Mouse (Mus musculus) erythroblast, embryonic 14.5 days (primary cell): Measurements from ENCODE around the gene Cnnm1. TPM values are rescaled to one million over a fixed set of nuclear protein-coding genes. Genes with fewer than 3 reads are reported as not detected.

Experiments used
- H3K27me3 ChIP-seq: 2 replicates; pipeline ENCODE4 v1.6.1; 2012; ENCODE audit warnings: inconsistent platforms; ENCODE audit not compliant: control insufficient read depth
- H3K36me3 ChIP-seq: 2 replicates; pipeline ENCODE4 v1.6.1; 2012; ENCODE audit warnings: mild to moderate bottlenecking, inconsistent platforms; ENCODE audit not compliant: control insufficient read depth
- H3K4me1 ChIP-seq: 2 replicates; pipeline ENCODE4 v1.6.1; 2012; ENCODE audit warnings: inconsistent platforms; ENCODE audit not compliant: control insufficient read depth
- H3K4me3 ChIP-seq: replicated peaks from 2 replicates; pipeline ENCODE3; 2012; ENCODE audit warnings: moderate library complexity, mild to moderate bottlenecking, inconsistent platforms
- H3K9me3 ChIP-seq: 2 replicates; pipeline ENCODE4 v1.6.1; 2012; ENCODE audit warnings: low read length, inconsistent platforms, mixed read lengths; ENCODE audit not compliant: control insufficient read depth
- GATA1 ChIP-seq: IDR thresholded peaks from 2 replicates; pipeline ENCODE4 v1.6.1; 2012; ENCODE audit warnings: low read length, inconsistent platforms, mixed read lengths
- TAL1 ChIP-seq: IDR thresholded peaks from 3 replicates; pipeline ENCODE4 v1.6.1; 2012; ENCODE audit warnings: low read length, inconsistent platforms, mixed read lengths
- polyA plus RNA-seq: library from polyadenylated mRNA; stranded (reverse); fragments of >175 nt; gene quantifications from 2 replicates; pipeline ENCODE4 v1.2.3, GENCODE M21; 2012

The Cnnm1 gene
- polyA plus RNA-seq, 1 experiment: not detected

- Histone ChIP-seq H3K4me3 (no peak overlapping the region), H3K36me3 (peaks cover 17% of the 10 kb centered on the region), H3K27me3 (no peaks in the 10 kb centered on the region), H3K9me3 (no peaks in the 10 kb centered on the region), H3K4me1 (peaks cover 48% of the 10 kb centered on the region)
- TF ChIP-seq GATA1 (no peak), TAL1 (no peak)
Observed at GRCm38 (mm10) chr19:43521996-43522395, 81.8 kb downstream of the Cnnm1 start.

- peaks cover 11% of the 10 kb centered on the region for H3K36me3 ChIP-seq
- no peaks in the 10 kb centered on the region for H3K27me3 ChIP-seq
- H3K9me3 ChIP-seq: no peaks in the 10 kb centered on the region
- no peak for TF ChIP-seq TAL1
- H3K4me3 ChIP-seq: peak overlapping the region; percentile 76
- peaks cover 48% of the 10 kb centered on the region for H3K4me1 ChIP-seq
Observed at GRCm38 (mm10) chr19:43523551-43523950, 83.3 kb downstream of the Cnnm1 start.

- Histone ChIP-seq H3K27me3 (no peaks in the 10 kb centered on the region), H3K4me1 (peaks cover 45% of the 10 kb centered on the region), H3K36me3 (peaks cover 5% of the 10 kb centered on the region), H3K9me3 (no peaks in the 10 kb centered on the region), H3K4me3 (peak within 1 kb of the TSS; percentile 76)
- no peak for TF ChIP-seq TAL1
- TF ChIP-seq GATA1: peak; percentile 95
Observed at GRCm38 (mm10) chr19:43524187-43525103, 84.2 kb downstream of the Cnnm1 start, which contains the start of gene Got1. Gene Got1 (minus strand): TSS chr19:43524605.

- no peaks in the 10 kb centered on the region for H3K27me3 ChIP-seq
- peaks cover 43% of the 10 kb centered on the region for H3K4me1 ChIP-seq
- peaks cover 2% of the 10 kb centered on the region; the same call in 1 of the 2 replicates for H3K36me3 ChIP-seq
- H3K9me3 ChIP-seq: no peaks in the 10 kb centered on the region
- no peak for TF ChIP-seq GATA1
- TF ChIP-seq TAL1: no peak
- H3K4me3 ChIP-seq: peak overlapping the region; percentile 76
Observed at GRCm38 (mm10) chr19:43525104-43525482, 84.9 kb downstream of the Cnnm1 start.

GRCm38 (mm10) chr19:43525566-43525965, 85.3 kb downstream of the Cnnm1 start:
- no peak for TF ChIP-seq GATA1
- no peak for TF ChIP-seq TAL1
- peaks cover 44% of the 10 kb centered on the region for H3K4me1 ChIP-seq
- no peaks in the 10 kb centered on the region for H3K9me3 ChIP-seq
- H3K27me3 ChIP-seq: no peaks in the 10 kb centered on the region
- peak overlapping the region; percentile 76 for H3K4me3 ChIP-seq
- H3K36me3 ChIP-seq: peaks cover 2% of the 10 kb centered on the region; the same call in 1 of the 2 replicates

GRCm38 (mm10) chr19:43526025-43526424, 85.8 kb downstream of the Cnnm1 start:
- H3K9me3 ChIP-seq: no peaks in the 10 kb centered on the region
- H3K27me3 ChIP-seq: no peaks in the 10 kb centered on the region
- TF ChIP-seq TAL1 (no peak), GATA1 (no peak)
- peaks cover 39% of the 10 kb centered on the region for H3K4me1 ChIP-seq
- H3K36me3 ChIP-seq: peaks cover 2% of the 10 kb centered on the region; the same call in 1 of the 2 replicates
- no peak overlapping the region for H3K4me3 ChIP-seq

- no peak for TF ChIP-seq TAL1
- TF ChIP-seq GATA1: no peak
- Histone ChIP-seq H3K4me1 (peaks cover 32% of the 10 kb centered on the region), H3K4me3 (no peak overlapping the region), H3K36me3 (no peaks in the 10 kb centered on the region), H3K27me3 (no peaks in the 10 kb centered on the region), H3K9me3 (no peaks in the 10 kb centered on the region)
Observed at GRCm38 (mm10) chr19:43527131-43527530, 86.9 kb downstream of the Cnnm1 start.

GRCm38 (mm10) chr19:43528056-43528587, 87.9 kb downstream of the Cnnm1 start:
- Histone ChIP-seq H3K9me3 (no peaks in the 10 kb centered on the region), H3K4me3 (no peak overlapping the region), H3K27me3 (no peaks in the 10 kb centered on the region), H3K4me1 (peaks cover 26% of the 10 kb centered on the region), H3K36me3 (no peaks in the 10 kb centered on the region)
- TF ChIP-seq GATA1: no peak
- no peak for TF ChIP-seq TAL1

- Histone ChIP-seq H3K4me1 (peaks cover 9% of the 10 kb centered on the region), H3K27me3 (no peaks in the 10 kb centered on the region), H3K9me3 (no peaks in the 10 kb centered on the region), H3K4me3 (peak overlapping the region; percentile 12), H3K36me3 (no peaks in the 10 kb centered on the region)
- TF ChIP-seq TAL1 (no peak), GATA1 (no peak)
Observed at GRCm38 (mm10) chr19:43530197-43530770, 90.0 kb downstream of the Cnnm1 start.
